Mouse (Mus musculus) forebrain, postnatal 0 days (tissue): ENCODE measurements around the gene Grb2. TPM values are rescaled to one million over a fixed set of nuclear protein-coding genes. Genes with fewer than 3 reads are reported as not detected.
A peak's percentile ranks its signal among the peaks of the same experiment; 100 is the strongest.

Experiments used
- ATAC-seq: fragments of 200-750 bp; cut with Nextera tagmentation; 2 replicates; pipeline ENCODE4 v1.8.0; 2017; ENCODE audit warnings: mild to moderate bottlenecking, moderate library complexity
- DNase-seq: peaks from one replicate; pipeline ENCODE4 v3.0.0-alpha.2; 2015
- H3K27ac ChIP-seq: fragments of 300-500 bp; sonication (generic); 2 replicates; pipeline ENCODE4 v1.5.1; 2014; ENCODE audit warnings: low read depth, mild to moderate bottlenecking, antibody characterized with exemption, low read length, moderate library complexity, mixed read lengths
- H3K27me3 ChIP-seq: fragments of 300-500 bp; sonication (generic); 2 replicates; pipeline ENCODE4 v1.6.1; 2014; ENCODE audit warnings: mild to moderate bottlenecking, low read length, mixed read lengths; ENCODE audit not compliant: insufficient read depth
- H3K36me3 ChIP-seq: fragments of 300-500 bp; sonication (generic); 2 replicates; pipeline ENCODE4 v1.6.1; 2014; ENCODE audit warnings: mild to moderate bottlenecking, moderate library complexity; ENCODE audit not compliant: insufficient read depth
- H3K4me1 ChIP-seq: fragments of 300-500 bp; sonication (generic); 2 replicates; pipeline ENCODE4 v1.6.1; 2014; ENCODE audit warnings: antibody characterized with exemption; ENCODE audit not compliant: insufficient read depth
- H3K4me2 ChIP-seq: fragments of 300-500 bp; sonication (generic); 2 replicates; pipeline ENCODE4 v1.6.1; 2014; ENCODE audit warnings: low read depth, mild to moderate bottlenecking, moderate library complexity
- H3K4me3 ChIP-seq: fragments of 300-500 bp; sonication (generic); 2 replicates; pipeline ENCODE4 v1.5.1; 2014; ENCODE audit warnings: low read depth, low read length, mixed read lengths
- H3K9ac ChIP-seq: fragments of 300-500 bp; sonication (generic); 2 replicates; pipeline ENCODE4 v1.6.1; 2014; ENCODE audit warnings: mild to moderate bottlenecking
- H3K9me3 ChIP-seq: fragments of 300-500 bp; sonication (generic); 2 replicates; pipeline ENCODE4 v1.6.1; 2016; ENCODE audit warnings: low read length
- CTCF ChIP-seq: sonication (generic); IDR thresholded peaks from 2 replicates; pipeline ENCODE4 v1.5.1; 2016; ENCODE audit warnings: antibody characterized with exemption, control low read depth, low read depth
- WGBS: fragments of 180-500 bp; shearing (Covaris S2); extraction: QIAGEN DNeasy Blood & Tissue Kit; methylation state at CpG from one replicate; pipeline ENCODE4 v1.1.7; 2014; 5-methylcytosine and 5-hydroxymethylcytosine counted together
- polyA plus RNA-seq: library from polyadenylated mRNA; unstranded; fragments of >200 nt; fragmentation: Nextera tagmentation; extraction: Ambion mirVana; gene quantifications from 2 replicates; pipeline ENCODE4 v1.2.1, GENCODE M21; 2015
- total RNA-seq: library from RNA; depleted of rRNA; stranded (reverse); fragments of >200 nt; gene quantifications from 2 replicates; pipeline ENCODE4 v1.2.3, GENCODE M21; 2014

The Grb2 gene
- total and polyA plus RNA-seq, 2 experiments from 2014 or later: 91.9 to 162 TPM

- DNase-seq: no peak
- H3K27me3 ChIP-seq: no peaks in the 10 kb centered on the region
- H3K9ac ChIP-seq: no peak overlapping the region
- H3K36me3 ChIP-seq: no peaks in the 10 kb centered on the region
- no peak for TF ChIP-seq CTCF
- H3K4me2 ChIP-seq: no peak overlapping the region
- no peak overlapping the region for H3K27ac ChIP-seq
- no peak for ATAC-seq
- 84% methylated on average over 12 of the region's 12 CpGs for WGBS
- H3K4me3 ChIP-seq: no peak overlapping the region
- peaks cover 3% of the 10 kb centered on the region; the same call in 1 of the 2 replicates for H3K4me1 ChIP-seq
- H3K9me3 ChIP-seq: no peaks in the 10 kb centered on the region
Measured at GRCm38 (mm10) chr11:115712674-115713298, 4.4 kb upstream of the Grb2 start.

DNA sequence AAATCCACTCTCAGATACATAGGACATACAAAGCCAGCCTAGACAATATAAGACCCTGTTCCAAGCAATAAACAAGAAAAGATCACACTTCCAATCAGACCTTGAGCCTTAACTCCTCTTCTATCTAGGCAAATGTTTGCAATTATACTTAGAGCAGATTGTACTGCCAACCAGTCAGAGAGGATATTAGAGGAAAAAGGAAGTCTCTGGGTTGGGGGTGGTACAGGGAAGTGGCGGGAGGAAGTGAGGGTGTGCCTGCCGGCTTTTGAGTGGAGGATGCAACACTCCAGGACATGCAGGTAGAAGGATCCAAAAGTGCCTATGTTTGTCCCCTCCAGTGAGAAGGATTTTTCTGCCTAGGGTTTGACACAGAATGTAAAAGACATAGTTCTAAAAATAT, 3.9 kb upstream of the Grb2 start:
- Histone ChIP-seq H3K9me3 (no peaks in the 10 kb centered on the region), H3K4me2 (no peak overlapping the region), H3K9ac (no peak overlapping the region), H3K4me1 (peaks cover 3% of the 10 kb centered on the region), H3K27ac (no peak overlapping the region), H3K4me3 (no peak overlapping the region), H3K36me3 (no peaks in the 10 kb centered on the region), H3K27me3 (no peaks in the 10 kb centered on the region)
- DNase-seq: no peak
- WGBS: 70% methylated on average over 2 of the region's 2 CpGs
- ATAC-seq: no peak
- no peak for TF ChIP-seq CTCF

GRCm38 (mm10) chr11:115711133-115711532, 2.7 kb upstream of the Grb2 start:
- H3K36me3 ChIP-seq: no peaks in the 10 kb centered on the region
- no peak overlapping the region for H3K27ac ChIP-seq
- H3K9ac ChIP-seq: no peak overlapping the region
- no peaks in the 10 kb centered on the region for H3K27me3 ChIP-seq
- H3K9me3 ChIP-seq: no peaks in the 10 kb centered on the region
- H3K4me3 ChIP-seq: no peak overlapping the region
- no peak for DNase-seq
- peaks cover 3% of the 10 kb centered on the region for H3K4me1 ChIP-seq
- ATAC-seq: no peak
- H3K4me2 ChIP-seq: no peak overlapping the region
- no peak for TF ChIP-seq CTCF
- 84% methylated on average over 9 of the region's 9 CpGs for WGBS

DNA sequence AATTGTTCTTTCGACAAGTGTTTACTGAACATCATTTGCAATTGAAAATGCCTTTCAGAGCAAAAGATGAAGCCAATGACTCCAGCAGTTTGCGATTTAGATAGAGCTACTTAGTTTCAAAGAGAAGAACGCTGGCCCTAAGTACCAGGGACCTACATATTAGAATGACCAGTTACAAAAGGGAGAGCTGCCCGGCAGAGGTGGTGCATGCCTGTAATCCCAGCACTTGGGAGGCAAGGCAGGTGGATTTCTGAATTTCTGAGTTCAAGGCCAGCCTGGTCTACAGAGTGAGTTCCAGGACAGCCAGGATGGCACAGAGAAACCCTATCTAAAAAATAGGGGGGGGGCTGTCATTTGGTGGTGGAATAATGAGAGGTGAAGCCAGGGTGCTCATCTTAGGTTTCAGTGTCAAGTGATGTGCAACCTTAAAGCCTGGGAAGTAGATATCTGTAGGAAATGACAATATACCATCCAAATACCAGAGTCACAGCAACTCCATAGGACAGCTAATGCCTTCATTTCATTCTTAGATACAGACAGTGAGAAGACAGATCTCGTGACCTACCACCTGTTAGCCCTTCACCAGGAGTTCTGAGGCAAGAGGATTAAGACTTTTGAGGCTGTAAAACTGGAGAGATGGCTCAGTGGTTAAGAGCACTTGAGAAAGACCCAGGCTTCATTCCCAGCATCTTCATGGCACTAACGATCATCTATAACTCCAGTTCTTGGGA, 1.6 kb upstream of the Grb2 start:
- no peaks in the 10 kb centered on the region for H3K36me3 ChIP-seq
- no peaks in the 10 kb centered on the region for H3K9me3 ChIP-seq
- H3K27me3 ChIP-seq: no peaks in the 10 kb centered on the region
- TF ChIP-seq CTCF: no peak
- peak overlapping the region; percentile 57 for H3K4me2 ChIP-seq
- peaks cover 3% of the 10 kb centered on the region for H3K4me1 ChIP-seq
- WGBS: 47% methylated on average over 6 of the region's 6 CpGs
- DNase-seq (no peak), ATAC-seq (no peak)
- H3K9ac ChIP-seq: peak overlapping the region; percentile 88; the same call in 1 of the 2 replicates
- H3K4me3 ChIP-seq: peak overlapping the region; percentile 97
- peak overlapping the region; percentile 86; the same call in 1 of the 2 replicates for H3K27ac ChIP-seq

DNA sequence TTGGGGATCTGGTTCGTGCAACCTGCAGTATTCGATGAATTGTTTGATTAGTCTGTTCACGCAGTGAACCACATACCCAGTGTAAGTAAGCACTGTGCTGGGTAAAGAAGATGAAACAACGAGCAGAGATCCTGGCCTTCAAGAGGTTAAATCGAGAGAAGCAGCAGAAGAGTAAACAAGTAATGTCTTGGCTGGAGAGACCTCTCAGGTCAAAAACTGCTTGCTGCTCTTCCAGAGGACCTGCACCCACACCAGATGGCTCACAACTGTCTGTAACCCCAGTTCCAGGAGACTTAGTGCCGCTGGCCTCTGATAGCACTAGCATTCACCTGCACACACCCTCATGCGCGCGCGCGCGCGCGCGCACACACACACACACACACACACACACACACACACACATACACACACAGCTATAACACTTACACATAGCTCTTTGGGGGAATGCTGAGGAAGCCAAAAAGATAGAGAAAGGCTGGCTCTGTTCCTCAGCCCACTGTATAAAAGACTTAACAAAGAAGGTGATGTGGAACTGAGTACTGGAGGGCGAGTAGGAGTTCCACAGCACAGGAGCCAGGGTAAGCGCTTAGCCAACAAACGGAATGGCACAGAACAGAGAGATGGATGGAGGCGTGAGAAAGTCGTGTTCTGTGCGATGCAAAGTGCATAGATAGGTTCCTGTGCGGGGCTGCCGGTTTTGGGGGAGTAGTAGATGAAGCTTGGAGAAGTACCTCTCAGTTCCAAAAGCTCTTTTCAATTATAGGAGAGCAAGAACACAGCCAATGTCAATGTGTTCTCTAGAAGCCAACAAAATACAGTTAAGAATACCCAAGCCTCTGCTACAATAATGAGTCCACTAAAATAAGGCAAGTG, 795 bp upstream of the Grb2 start:
- no peak for DNase-seq
- peak overlapping the region; percentile 86 for H3K27ac ChIP-seq
- peaks cover 3% of the 10 kb centered on the region for H3K4me1 ChIP-seq
- peak overlapping the region; percentile 88 for H3K9ac ChIP-seq
- TF ChIP-seq CTCF: no peak
- H3K9me3 ChIP-seq: no peaks in the 10 kb centered on the region
- ATAC-seq: peak; percentile 65
- no peaks in the 10 kb centered on the region for H3K36me3 ChIP-seq
- H3K27me3 ChIP-seq: no peaks in the 10 kb centered on the region
- 4% methylated on average over 23 of the region's 23 CpGs for WGBS
- H3K4me3 ChIP-seq: peak overlapping the region; percentile 97
- peak overlapping the region; percentile 57 for H3K4me2 ChIP-seq

GRCm38 (mm10) chr11:115707313-115708208, 836 bp downstream of the Grb2 start:
- Histone ChIP-seq H3K9me3 (no peaks in the 10 kb centered on the region), H3K4me2 (peak overlapping the region; percentile 82), H3K4me1 (peaks cover 3% of the 10 kb centered on the region), H3K9ac (peak overlapping the region; percentile 88), H3K4me3 (peak overlapping the region; percentile 97), H3K27me3 (no peaks in the 10 kb centered on the region), H3K27ac (peak overlapping the region; percentile 96), H3K36me3 (no peaks in the 10 kb centered on the region)
- peak; percentile 31 for DNase-seq
- WGBS: under 1% methylated on average over 44 of the region's 44 CpGs
- no peak for TF ChIP-seq CTCF
- ATAC-seq: peak; percentile 17
